Mouse (Mus musculus) gastrocnemius, postnatal 4 days (tissue): ENCODE data around the gene Prcd. TPM values are rescaled to one million over a fixed set of nuclear protein-coding genes. Genes with fewer than 3 reads are reported as not detected.

Source experiments
- DNase-seq, 2 experiments: peaks; one replicate each; pipeline ENCODE4 v3.0.0; 2021 to 2022; ENCODE audit warnings: low spot score in 2 of 2, mixed read lengths in 2 of 2
- total RNA-seq, 2 experiments: library from RNA; stranded (reverse); gene quantifications; 2 replicates each; pipeline ENCODE4 v1.2.3; 2021

Gene Prcd
- total RNA-seq, 2 experiments from 2014 or later: 0.86 to 0.91 TPM

GRCm38 (mm10) chr11:116647340-116647991, 5.9 kb upstream of the Prcd start:
- peak in 1 of 2 experiments; percentile 66 for DNase-seq

GRCm38 (mm10) chr11:116648213-116648921, 5.0 kb upstream of the Prcd start:
- peak in 1 of 2 experiments; percentile 62 for DNase-seq

DNA sequence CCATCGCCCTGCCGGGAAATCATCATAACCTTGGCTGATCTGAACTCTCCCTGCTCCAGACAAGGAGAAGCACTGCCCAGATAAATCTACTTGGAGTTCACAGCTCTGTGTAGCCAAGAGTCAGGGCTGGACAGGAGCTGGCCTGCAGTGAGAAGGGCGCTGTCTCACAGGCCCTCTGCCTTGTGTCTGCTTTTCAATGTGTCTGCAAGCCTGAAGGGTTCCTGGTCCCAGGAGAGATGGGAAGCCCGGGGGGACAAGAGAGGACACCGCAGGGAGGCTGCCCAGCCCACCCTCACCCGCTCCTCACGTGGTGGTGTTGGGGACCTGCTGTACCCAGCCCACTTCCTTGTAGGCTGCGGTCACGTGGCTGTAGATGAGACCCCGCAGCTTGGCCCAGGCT, 4.4 kb upstream of the Prcd start:
- DNase-seq: no peak

- DNase-seq: no peak
Observed at GRCm38 (mm10) chr11:116649711-116650337, 3.5 kb upstream of the Prcd start.

GRCm38 (mm10) chr11:116650811-116651210, 2.5 kb upstream of the Prcd start:
- no peak for DNase-seq

DNA sequence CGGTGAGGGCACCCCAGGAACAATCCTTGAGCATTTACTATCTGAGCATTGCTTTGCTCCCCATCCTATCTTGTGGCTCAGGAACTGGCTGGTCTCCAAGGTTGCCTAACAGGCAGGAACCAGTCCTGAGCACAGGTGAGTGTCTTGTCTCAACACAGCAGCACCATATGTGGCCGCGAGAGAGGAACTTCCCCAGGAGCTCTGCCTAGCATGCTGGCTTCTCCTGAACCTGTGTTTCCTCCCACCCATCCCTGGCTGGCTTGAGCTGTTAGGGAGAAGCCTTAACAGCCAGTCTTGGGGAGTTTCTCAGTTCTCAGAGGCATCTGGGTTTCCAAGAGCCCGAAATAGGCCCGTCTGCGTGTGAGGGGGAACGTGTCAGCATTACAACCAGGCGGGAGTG, 2.0 kb upstream of the Prcd start:
- DNase-seq: no peak

GRCm38 (mm10) chr11:116652330-116653098, 820 bp upstream of the Prcd start:
- no peak for DNase-seq

DNA sequence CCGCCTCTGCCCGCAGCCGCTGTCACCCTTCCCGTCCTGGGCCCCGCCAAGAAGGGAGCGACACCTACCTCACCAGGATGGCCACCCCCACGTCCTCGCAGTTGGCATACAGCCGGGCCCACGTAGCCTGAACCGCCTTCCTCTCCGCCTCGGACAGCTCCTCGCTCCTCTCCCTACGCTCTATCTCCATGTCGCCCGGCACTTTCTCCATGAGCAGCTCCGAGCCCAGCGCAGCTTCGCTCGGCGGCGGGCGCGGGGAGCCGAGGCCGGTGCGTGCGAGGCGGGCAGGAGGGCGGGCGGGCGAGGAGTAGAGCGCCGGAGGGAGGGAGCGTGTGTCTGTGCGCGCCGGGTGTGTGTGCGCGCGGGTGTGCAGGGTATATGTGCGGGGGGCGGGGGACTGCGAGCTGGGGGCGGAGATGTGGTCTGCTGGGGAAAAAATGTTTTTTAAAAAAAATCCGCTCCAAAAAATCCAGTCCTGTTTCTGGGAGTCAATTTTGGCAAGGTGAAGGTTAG, 431 bp downstream of the Prcd start:
- DNase-seq: peak in 1 of 2 experiments; percentile 51

DNA sequence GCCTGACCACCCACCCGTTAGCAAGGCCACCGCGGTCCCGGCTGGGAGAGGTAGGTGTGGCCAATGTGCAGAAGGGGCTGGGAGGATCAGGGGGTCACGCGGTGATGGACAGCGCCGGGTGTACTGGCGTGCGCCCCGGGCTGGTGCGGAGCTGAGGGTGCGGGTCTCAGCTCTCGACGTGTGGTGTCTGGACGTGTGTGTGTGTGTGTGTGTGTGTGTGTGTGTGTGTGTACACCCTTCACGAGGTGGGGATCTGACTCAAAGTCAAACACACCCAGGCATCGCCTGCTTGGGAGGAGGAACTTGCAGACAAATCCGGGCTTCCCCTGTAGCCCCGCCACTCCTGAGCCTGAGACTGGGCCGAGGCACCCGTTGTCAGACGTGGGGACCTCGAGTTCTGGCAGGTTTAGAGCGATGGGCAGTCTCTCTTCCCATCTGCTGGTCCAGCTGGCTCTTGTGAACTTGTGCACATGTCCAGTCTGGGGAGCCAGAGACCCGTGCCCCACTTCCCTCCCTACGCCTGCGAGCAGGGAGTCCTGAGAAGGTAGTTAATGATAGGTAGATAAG, 1.0 kb downstream of the Prcd start, which contains the start of gene Cygb:
Gene Cygb (minus strand): TSS at position 59 of the 567 bp plus-strand sequence.
- peak in 1 of 2 experiments; percentile 60 for DNase-seq

- no peak for DNase-seq
Observed at GRCm38 (mm10) chr11:116656348-116657191, 3.2 kb downstream of the Prcd start.

DNA sequence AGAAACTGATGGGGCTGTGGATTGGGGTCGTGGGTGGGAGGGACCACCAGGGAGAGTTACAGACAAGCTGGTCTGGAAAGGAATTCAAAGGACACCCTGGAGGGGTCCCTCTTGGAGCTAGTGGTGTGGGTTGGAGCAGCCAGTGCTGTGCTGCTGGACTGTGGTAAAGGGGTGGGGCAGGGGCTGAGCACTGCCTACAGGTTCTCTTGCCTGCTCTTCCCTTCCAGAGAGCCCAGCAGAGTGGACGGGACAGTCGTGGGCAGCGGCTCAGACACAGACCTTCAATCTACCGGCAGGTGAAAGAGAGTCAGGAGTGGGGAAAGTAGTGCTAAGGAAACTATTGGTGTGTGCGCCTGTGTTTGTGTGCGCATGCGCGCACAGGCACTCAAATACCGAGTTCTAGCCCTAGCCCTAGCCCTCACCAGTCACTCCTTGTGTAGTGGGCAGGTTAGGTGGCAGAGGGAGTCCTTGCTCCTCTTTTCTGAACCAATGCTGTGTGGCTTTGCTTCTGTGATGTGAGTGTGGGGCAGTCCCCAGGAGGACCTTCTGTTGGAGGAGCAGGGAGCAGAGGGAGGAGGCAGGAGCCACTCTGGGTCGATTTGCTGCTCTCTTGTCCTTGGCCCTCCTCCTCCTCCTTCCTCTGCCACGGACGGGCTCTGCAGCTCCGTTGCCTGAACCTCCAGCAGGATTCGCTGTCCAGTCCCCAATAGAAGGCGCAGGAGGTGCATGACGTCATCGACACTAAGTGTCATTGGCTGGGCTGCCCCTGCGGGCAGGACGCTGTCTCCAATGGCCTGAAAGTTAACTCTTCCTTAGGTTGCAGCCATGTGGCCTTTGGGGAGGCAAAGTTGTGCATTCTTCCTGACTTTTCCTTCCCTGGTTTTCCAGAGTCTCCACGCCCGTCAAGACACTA, 4.2 kb downstream of the Prcd start:
- peak; percentile 73 to 90 for DNase-seq

DNA sequence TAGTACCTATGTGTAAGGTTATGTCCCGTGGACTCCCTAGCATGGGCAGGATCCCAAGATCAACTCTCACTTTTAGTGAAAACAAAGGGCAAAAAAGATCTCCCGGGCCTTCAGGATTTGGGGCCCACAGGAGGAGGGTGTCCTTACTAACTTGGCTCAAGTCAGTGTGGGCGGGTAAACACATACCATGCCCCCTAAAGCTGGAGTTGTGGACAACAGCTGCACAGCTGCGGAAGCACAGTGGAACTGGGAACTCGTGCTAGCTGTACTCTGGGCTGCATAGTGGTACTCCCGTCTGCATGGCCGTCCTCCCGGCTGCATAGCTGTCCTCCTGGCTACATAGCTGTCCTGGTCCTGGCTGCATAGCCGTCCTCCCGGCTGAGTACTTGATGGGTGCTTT, 4.9 kb downstream of the Prcd start:
- peak in 1 of 2 experiments; percentile 27 for DNase-seq

GRCm38 (mm10) chr11:116659027-116659621, 5.8 kb downstream of the Prcd start:
- DNase-seq: no peak

- DNase-seq: no peak
Observed at GRCm38 (mm10) chr11:116660181-116660580, 6.8 kb downstream of the Prcd start.

DNA sequence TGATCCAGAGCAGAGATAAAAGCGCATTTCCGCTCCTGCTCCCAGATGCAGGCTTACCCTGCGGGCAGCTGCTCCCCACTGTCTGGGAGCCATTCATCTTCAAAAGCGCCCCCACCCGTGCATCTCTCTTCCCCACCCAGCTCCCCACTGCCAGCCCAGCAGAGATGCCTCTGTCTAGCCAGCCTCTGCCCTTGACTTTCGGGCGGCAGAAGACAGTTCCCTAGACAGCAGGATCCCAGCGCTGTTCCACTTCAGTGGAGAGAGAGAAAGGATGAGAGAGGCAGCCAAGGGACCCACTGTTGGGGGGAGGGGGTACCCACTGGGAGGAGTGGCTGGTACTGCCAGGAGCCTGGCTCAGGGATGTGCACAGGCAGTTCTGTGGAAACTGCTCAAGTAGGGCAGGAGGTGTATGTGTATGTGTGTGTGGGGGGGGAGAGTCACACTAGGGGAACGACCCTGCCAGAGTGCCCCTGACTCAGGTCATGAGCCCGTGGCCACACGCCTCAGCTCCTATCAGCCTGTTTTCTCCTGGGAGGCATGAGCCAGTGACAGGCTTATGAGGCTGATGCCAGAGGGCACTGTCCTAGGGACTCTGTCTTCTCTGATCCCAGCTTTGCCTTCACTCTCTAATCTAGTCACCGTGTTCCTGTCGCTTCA, 8.1 kb downstream of the Prcd start:
- DNase-seq: no peak

GRCm38 (mm10) chr11:116661948-116662377, 8.6 kb downstream of the Prcd start:
- DNase-seq: peak in 1 of 2 experiments; percentile 15

GRCm38 (mm10) chr11:116665289-116665688, 12.0 kb downstream of the Prcd start:
- no peak for DNase-seq

DNA sequence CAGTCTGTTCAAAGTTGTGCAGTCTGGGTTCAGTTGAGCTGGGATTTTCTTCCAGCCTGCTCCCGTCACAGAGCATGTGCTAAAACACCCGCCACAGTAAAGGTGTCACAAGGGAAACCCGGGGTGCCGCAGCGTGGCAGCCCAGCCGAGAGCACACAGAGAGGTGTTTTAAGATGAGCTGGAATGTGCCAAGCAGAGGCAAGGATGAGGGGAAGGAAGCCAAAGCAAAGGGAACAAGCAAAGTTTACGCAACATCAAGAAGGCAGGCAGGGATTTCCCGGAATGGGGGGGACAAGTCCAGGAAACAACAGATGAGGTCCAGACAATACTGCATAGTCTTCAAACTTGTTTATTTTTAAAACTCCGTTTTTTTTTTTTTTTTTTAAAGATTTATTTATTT, 13.2 kb downstream of the Prcd start:
- no peak for DNase-seq
